In the genomic region with DNA sequence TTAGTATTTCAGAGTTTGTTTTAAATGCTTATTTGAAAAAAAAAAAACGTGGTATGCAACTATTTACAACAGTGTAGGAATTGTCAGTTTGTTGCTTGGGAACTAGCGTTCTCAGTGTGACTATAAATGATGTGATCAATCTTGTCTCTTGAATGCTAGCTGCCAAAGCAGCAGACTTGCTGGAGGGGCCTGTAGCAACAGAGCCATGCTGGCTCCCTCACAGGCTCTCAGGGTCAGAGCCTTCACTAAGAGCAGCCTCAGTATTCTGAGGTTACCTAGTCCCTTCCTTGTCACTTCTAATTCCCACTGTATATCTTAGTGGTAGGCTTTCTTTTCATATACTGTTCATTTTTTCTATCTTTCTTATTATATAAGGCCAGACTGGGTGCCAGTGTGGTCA, we compare ENCODE assay signal across 18 mouse cellular contexts.
"Had no signal": no experiment of that assay in that cellular context is flagged by ENCODE, and none has a peak within 500 bp of the region (broad histone marks: within the 10 kb centered on the region; RNA-seq: fewer than 3 reads in every experiment).

No protein-coding gene starts in this region.

- H3K9me3 ChIP-seq: kidney, embryonic 15.5 days; limb, embryonic 15.5 days; liver, embryonic 12.5 days; midbrain, embryonic 15.5 days had no signal

- H3K4me1 ChIP-seq: kidney, embryonic 15.5 days; limb, embryonic 15.5 days; liver, embryonic 12.5 days; midbrain, embryonic 15.5 days had no signal

- H3K36me3 ChIP-seq: midbrain, embryonic 15.5 days had no signal

- ATAC-seq: intestine, embryonic 16.5 days; liver, embryonic 12.5 days; midbrain, embryonic 15.5 days had no signal

- H3K9ac ChIP-seq: kidney, embryonic 15.5 days; limb, embryonic 15.5 days; liver, embryonic 12.5 days; lung, embryonic 14.5 days; midbrain, embryonic 15.5 days had no signal

- H3K4me3 ChIP-seq: kidney, embryonic 15.5 days; limb, embryonic 15.5 days; liver, embryonic 12.5 days; midbrain, embryonic 15.5 days had no signal

- DNase-seq: kidney, adult 2 months; kidney, postnatal 14 days; layer of hippocampus, adult 9-11 months; layer of hippocampus, postnatal 36 days; lung, embryonic 14.5 days; lung, postnatal 10 days; lung, postnatal 4 days; retina, postnatal 1 day; right cerebral cortex, postnatal 4 days; spleen, adult 18-20 months; thymus, adult 18-20 months; thymus, postnatal 25 days had no signal

- H3K27me3 ChIP-seq: kidney, embryonic 15.5 days; limb, embryonic 15.5 days; liver, embryonic 12.5 days; midbrain, embryonic 15.5 days had no signal

- H3K4me2 ChIP-seq: kidney, embryonic 15.5 days; limb, embryonic 15.5 days; liver, embryonic 12.5 days; lung, embryonic 14.5 days; midbrain, embryonic 11.5 days; midbrain, embryonic 15.5 days had no signal

- H3K27ac ChIP-seq: kidney, embryonic 15.5 days; limb, embryonic 15.5 days; liver, embryonic 12.5 days; midbrain, embryonic 15.5 days had no signal
